Mouse (Mus musculus): Measurements from ENCODE around the gene Baiap2l1. TPM values are rescaled to one million over a fixed set of nuclear protein-coding genes. Genes with fewer than 3 reads are reported as not detected.

Baiap2l1 gene
- polyA plus RNA-seq, 1 experiment, result 0.38 TPM

- H3K4me1 ChIP-seq (ENCODE audit: control insufficient read depth, insufficient read depth, low read length), result no peaks in the 10 kb centered on the region
- no peak overlapping the region for H3K27ac ChIP-seq (ENCODE audit: insufficient read depth, low read length)
- TF ChIP-seq POLR2A (IDR thresholded peaks at IDR 0.05; ENCODE audit: extremely low read depth, insufficient read depth, low read length) (no peak), CTCF (IDR thresholded peaks at IDR 0.05; ENCODE audit: extremely low read depth, insufficient read depth, low read length) (no peak)
- no peak overlapping the region for H3K4me3 ChIP-seq (ENCODE audit: insufficient read depth, low read length)
Observed at GRCm38 (mm10) chr5:144294908-144295307, 63.0 kb downstream of the Baiap2l1 start.

- Histone ChIP-seq H3K4me1 (ENCODE audit: control insufficient read depth, insufficient read depth, low read length) (no peaks in the 10 kb centered on the region), H3K27ac (ENCODE audit: insufficient read depth, low read length) (no peak overlapping the region), H3K4me3 (ENCODE audit: insufficient read depth, low read length) (no peak overlapping the region)
- TF ChIP-seq CTCF (IDR thresholded peaks at IDR 0.05; ENCODE audit: extremely low read depth, insufficient read depth, low read length), result no peak
- no peak for TF ChIP-seq POLR2A (IDR thresholded peaks at IDR 0.05; ENCODE audit: extremely low read depth, insufficient read depth, low read length)
Observed at GRCm38 (mm10) chr5:144289769-144290440, 68.0 kb downstream of the Baiap2l1 start.

GRCm38 (mm10) chr5:144288391-144288790 lies 69.5 kb downstream of the Baiap2l1 start:
- H3K4me1 ChIP-seq (ENCODE audit: control insufficient read depth, insufficient read depth, low read length), result no peaks in the 10 kb centered on the region
- no peak overlapping the region for H3K27ac ChIP-seq (ENCODE audit: insufficient read depth, low read length)
- no peak overlapping the region for H3K4me3 ChIP-seq (ENCODE audit: insufficient read depth, low read length)
- TF ChIP-seq POLR2A (IDR thresholded peaks at IDR 0.05; ENCODE audit: extremely low read depth, insufficient read depth, low read length), result no peak
- TF ChIP-seq CTCF (IDR thresholded peaks at IDR 0.05; ENCODE audit: extremely low read depth, insufficient read depth, low read length), result no peak

GRCm38 (mm10) chr5:144287267-144287820 lies 70.6 kb downstream of the Baiap2l1 start:
- Histone ChIP-seq H3K4me3 (ENCODE audit: insufficient read depth, low read length) (no peak overlapping the region), H3K27ac (ENCODE audit: insufficient read depth, low read length) (no peak overlapping the region), H3K4me1 (ENCODE audit: control insufficient read depth, insufficient read depth, low read length) (peaks cover 2% of the 10 kb centered on the region; the same call in 1 of the 2 replicates)
- no peak for TF ChIP-seq POLR2A (IDR thresholded peaks at IDR 0.05; ENCODE audit: extremely low read depth, insufficient read depth, low read length)
- no peak for TF ChIP-seq CTCF (IDR thresholded peaks at IDR 0.05; ENCODE audit: extremely low read depth, insufficient read depth, low read length)

- Histone ChIP-seq H3K27ac (ENCODE audit: insufficient read depth, low read length) (no peak overlapping the region), H3K4me3 (ENCODE audit: insufficient read depth, low read length) (no peak overlapping the region), H3K4me1 (ENCODE audit: control insufficient read depth, insufficient read depth, low read length) (peaks cover 2% of the 10 kb centered on the region; the same call in 1 of the 2 replicates)
- no peak for TF ChIP-seq CTCF (IDR thresholded peaks at IDR 0.05; ENCODE audit: extremely low read depth, insufficient read depth, low read length)
- TF ChIP-seq POLR2A (IDR thresholded peaks at IDR 0.05; ENCODE audit: extremely low read depth, insufficient read depth, low read length), result no peak
Observed at GRCm38 (mm10) chr5:144286591-144287266, 71.2 kb downstream of the Baiap2l1 start.

GRCm38 (mm10) chr5:144284599-144284998 lies 73.3 kb downstream of the Baiap2l1 start:
- H3K4me3 ChIP-seq (ENCODE audit: insufficient read depth, low read length), result no peak overlapping the region
- peaks cover 2% of the 10 kb centered on the region; the same call in 1 of the 2 replicates for H3K4me1 ChIP-seq (ENCODE audit: control insufficient read depth, insufficient read depth, low read length)
- no peak for TF ChIP-seq POLR2A (IDR thresholded peaks at IDR 0.05; ENCODE audit: extremely low read depth, insufficient read depth, low read length)
- no peak for TF ChIP-seq CTCF (IDR thresholded peaks at IDR 0.05; ENCODE audit: extremely low read depth, insufficient read depth, low read length)
- no peak overlapping the region for H3K27ac ChIP-seq (ENCODE audit: insufficient read depth, low read length)

- H3K4me3 ChIP-seq (ENCODE audit: insufficient read depth, low read length), result no peak overlapping the region
- no peak overlapping the region for H3K27ac ChIP-seq (ENCODE audit: insufficient read depth, low read length)
- TF ChIP-seq CTCF (IDR thresholded peaks at IDR 0.05; ENCODE audit: extremely low read depth, insufficient read depth, low read length), result no peak
- TF ChIP-seq POLR2A (IDR thresholded peaks at IDR 0.05; ENCODE audit: extremely low read depth, insufficient read depth, low read length), result no peak
- H3K4me1 ChIP-seq (ENCODE audit: control insufficient read depth, insufficient read depth, low read length), result peaks cover 2% of the 10 kb centered on the region; the same call in 1 of the 2 replicates
Observed at GRCm38 (mm10) chr5:144283551-144284031, 74.3 kb downstream of the Baiap2l1 start.

GRCm38 (mm10) chr5:144282470-144283260 lies 75.2 kb downstream of the Baiap2l1 start:
- Histone ChIP-seq H3K4me3 (ENCODE audit: insufficient read depth, low read length) (no peak overlapping the region), H3K4me1 (ENCODE audit: control insufficient read depth, insufficient read depth, low read length) (peaks cover 2% of the 10 kb centered on the region; the same call in 1 of the 2 replicates), H3K27ac (ENCODE audit: insufficient read depth, low read length) (no peak overlapping the region)
- no peak for TF ChIP-seq POLR2A (IDR thresholded peaks at IDR 0.05; ENCODE audit: extremely low read depth, insufficient read depth, low read length)
- no peak for TF ChIP-seq CTCF (IDR thresholded peaks at IDR 0.05; ENCODE audit: extremely low read depth, insufficient read depth, low read length)

- TF ChIP-seq CTCF (IDR thresholded peaks at IDR 0.05; ENCODE audit: extremely low read depth, insufficient read depth, low read length) (no peak), POLR2A (IDR thresholded peaks at IDR 0.05; ENCODE audit: extremely low read depth, insufficient read depth, low read length) (no peak)
- H3K27ac ChIP-seq (ENCODE audit: insufficient read depth, low read length), result no peak overlapping the region
- peaks cover 2% of the 10 kb centered on the region; the same call in 1 of the 2 replicates for H3K4me1 ChIP-seq (ENCODE audit: control insufficient read depth, insufficient read depth, low read length)
- H3K4me3 ChIP-seq (ENCODE audit: insufficient read depth, low read length), result no peak overlapping the region
Observed at GRCm38 (mm10) chr5:144279926-144280325, 78.0 kb downstream of the Baiap2l1 start.
